Mouse (Mus musculus): ENCODE measurements at regions not wholly inside any gene's neighbourhood (a gene's known extent, or its start where the extent isn't known, plus 50 kb on each side); places are given as distances from the start of the nearest gene placed in this dataset.
"Not testable (repeated sequence)": the region's sequence is repeated elsewhere in the genome, so short reads cannot be mapped to it uniquely, and the experiment has no call there.

DNA sequence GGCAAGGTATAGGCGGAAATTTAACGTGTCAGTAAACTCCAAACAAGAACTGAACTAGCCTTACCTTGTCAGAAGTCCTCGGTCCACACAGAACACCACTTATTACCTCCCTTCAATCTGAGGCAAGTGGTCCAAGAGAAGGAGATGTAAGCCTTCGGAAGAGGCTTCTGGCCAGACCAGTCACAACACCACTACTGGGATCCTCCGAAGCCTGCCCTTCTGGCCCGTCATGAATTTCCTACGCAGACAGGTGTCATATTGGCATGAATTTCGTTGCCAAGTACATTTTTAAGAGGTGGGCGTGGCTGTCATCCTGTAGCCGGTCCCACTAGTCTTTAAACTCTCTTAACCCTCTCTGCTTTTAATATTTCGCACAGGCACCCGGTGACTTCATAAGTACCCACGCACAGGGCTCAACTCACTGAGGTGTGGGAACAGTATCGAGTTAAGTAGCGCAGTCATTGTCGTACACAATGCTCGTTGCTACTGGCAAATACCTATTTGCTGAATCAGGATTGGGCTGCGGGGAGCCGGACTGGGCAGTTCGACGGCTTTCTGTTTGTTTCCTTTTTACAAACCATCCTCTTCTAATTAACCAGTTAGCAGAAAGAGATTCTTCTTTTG is 86.7 kb upstream of the Adgrl2 start:
- DNase-seq (ENCODE audit: low spot score) = no peak

GRCm38 (mm10) chr3:149075488-149075851 is 85.1 kb upstream of the Adgrl2 start:
- DNase-seq (ENCODE audit: low spot score) = no peak

- no peak for DNase-seq (ENCODE audit: low spot score)
Measured at GRCm38 (mm10) chr3:149074658-149075487, 84.5 kb upstream of the Adgrl2 start.

DNA sequence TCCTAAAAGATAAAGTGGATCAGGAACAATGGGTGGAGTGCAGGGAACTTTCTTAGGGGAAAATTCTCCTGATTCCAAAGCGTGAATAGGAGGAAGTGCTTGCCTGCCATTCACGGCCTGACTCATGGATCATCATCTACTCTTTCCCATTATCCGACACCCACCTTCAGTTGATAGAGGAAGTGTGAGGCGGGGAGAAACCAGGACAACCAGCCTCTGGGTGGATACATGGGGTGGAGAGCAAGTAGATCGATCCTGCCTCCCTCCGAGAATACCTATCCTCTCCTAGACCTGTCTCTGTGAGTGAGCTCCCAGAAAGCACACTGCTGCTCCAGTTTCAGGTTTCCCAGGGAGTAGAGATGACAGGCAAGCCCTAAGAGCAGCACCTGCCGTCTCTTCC is 79.8 kb upstream of the Adgrl2 start:
- no peak for DNase-seq (ENCODE audit: low spot score)

DNA sequence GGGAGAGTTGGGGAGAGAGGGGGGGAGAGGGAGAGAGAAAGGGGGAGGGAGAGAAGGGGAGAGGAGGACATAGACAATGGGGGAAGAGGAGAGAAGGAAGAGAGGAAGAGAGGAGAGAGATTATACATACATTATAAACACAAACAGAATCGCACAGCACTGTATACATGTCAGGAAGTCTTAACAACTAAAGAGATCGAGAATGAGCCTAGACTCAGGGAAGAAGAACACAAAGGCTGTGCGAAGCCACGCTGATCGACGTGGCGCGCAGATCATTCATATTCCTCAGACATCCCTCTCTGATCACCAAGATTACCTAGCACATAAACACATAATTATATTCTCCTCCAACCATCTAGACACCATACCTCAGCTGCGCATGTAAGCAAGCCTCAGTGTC is 79.1 kb upstream of the Adgrl2 start:
- DNase-seq (ENCODE audit: low spot score) = no peak

GRCm38 (mm10) chr3:149068821-149069220 is 78.5 kb upstream of the Adgrl2 start:
- DNase-seq (ENCODE audit: low spot score) = no peak

- no peak for DNase-seq (ENCODE audit: low spot score)
Measured at GRCm38 (mm10) chr3:149067758-149068157, 77.4 kb upstream of the Adgrl2 start.

DNA sequence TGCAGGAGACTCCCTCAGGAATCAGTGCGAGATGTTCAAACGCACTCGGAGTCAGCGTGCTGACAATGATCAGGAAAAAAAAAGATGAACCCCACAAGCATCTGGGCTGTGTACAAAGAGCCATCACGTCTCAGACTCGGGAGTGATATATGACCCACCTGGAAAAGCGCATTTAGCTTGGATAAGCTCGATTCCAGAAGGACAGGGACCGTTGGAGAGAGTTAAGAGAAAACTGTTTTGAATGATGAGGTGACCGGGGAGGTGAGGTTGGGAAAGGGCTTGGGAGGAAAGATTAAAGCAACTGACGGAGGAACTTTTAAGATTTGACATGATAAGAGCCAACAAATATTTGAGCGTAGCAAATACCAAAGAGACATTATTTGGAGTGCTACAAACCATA is 64.7 kb upstream of the Adgrl2 start:
- no peak for DNase-seq (ENCODE audit: low spot score)

GRCm38 (mm10) chr3:149052295-149052902 is 62.0 kb upstream of the Adgrl2 start:
- not testable (repeated sequence) for DNase-seq (ENCODE audit: low spot score)

GRCm38 (mm10) chr3:149045343-149045742 is 55.0 kb upstream of the Adgrl2 start:
- no peak for DNase-seq (ENCODE audit: low spot score)

DNA sequence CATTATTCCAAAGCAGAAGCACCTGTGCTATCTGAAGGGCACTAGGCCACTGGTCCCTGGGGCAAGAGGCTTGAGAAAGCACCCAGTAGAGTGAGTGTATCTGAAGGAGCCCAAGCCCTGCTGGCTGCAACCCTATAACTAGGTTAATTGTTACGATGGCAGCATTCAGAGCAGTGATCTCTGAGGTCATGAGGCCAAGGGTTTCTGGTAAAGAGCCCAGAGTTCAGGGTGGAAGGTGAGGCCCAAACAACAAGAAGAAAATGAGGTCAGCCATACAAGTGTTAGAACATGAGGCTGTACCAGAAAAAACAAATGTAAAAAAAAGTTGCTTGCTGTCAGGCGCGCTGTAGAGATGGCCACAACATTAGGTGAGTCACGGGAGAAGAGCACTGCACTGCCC is 53.5 kb upstream of the Adgrl2 start:
- DNase-seq (ENCODE audit: low spot score) = no peak

DNA sequence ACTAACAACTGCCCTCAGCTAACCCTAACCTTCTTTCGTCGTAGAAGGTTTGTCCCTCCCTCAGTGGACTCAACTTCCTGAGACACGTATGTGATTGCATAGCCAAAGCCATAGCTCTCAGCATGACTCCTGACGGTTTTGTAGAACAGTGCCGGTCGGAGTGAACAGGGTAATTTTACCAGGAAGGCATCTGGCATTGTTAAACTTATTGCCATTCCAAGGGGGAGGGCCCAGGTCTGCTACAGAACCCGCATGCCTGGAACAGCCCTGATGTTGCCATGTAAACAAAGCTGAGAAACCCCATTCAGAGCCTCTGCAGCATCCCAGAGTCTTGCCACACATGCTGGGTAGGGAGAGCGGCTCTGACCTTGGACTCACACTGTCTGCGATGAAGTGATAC is 52.2 kb upstream of the Adgrl2 start:
- no peak for DNase-seq (ENCODE audit: low spot score)

GRCm38 (mm10) chr3:149041188-149041587 is 50.8 kb upstream of the Adgrl2 start:
- no peak for DNase-seq (ENCODE audit: low spot score)
